Mouse (Mus musculus): ENCODE measurements around the gene Gse1. TPM values are rescaled to one million over a fixed set of nuclear protein-coding genes. Genes with fewer than 3 reads are reported as not detected.

Gse1 gene
- polyA plus RNA-seq, 1 experiment from 2014 or later: 14.3 TPM

DNA sequence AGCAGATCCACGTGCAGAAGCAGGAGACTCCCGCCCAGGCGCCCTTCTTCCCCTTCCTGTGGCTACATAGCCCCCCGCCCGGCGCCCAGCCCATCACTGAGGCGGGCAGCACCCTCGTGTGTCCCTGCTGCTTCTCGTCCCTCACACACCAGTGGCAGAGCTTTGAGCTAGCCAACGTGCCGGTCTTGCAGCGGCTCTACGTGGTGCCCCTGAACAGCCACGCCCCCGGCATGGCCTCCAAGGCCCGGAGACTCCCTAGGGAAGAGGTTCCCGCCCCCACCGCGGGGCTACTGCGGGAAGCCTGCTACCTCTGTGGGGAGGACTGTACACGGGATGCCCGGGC is 1.3 kb downstream of the Gse1 start:
- Histone ChIP-seq H3K36me3 (ENCODE audit: insufficient read depth) (no peaks in the 10 kb centered on the region), H3K9me3 (ENCODE audit: low read depth, low read length) (no peaks in the 10 kb centered on the region), H3K4me2 (peak overlapping the region; percentile 96), H3K4me1 (ENCODE audit: insufficient read depth) (peaks cover 32% of the 10 kb centered on the region), H3K4me3 (ENCODE audit: low read depth, low read length) (peak overlapping the region; percentile 63), H3K9ac (peak overlapping the region; percentile 68), H3K27me3 (ENCODE audit: insufficient read depth, low read length) (peaks cover 27% of the 10 kb centered on the region), H3K27ac (ENCODE audit: low read depth) (no peak overlapping the region)
- WGBS: under 1% methylated on average over 21 of the region's 22 CpGs
- no peak for TF ChIP-seq CTCF (IDR thresholded peaks at IDR 0.05; ENCODE audit: low read depth)
- ATAC-seq (ENCODE audit: insufficient read depth) (peak; percentile 19; the same call in 1 of the 2 replicates), DNase-seq (peak; percentile 72)

- H3K27me3 ChIP-seq (ENCODE audit: insufficient read depth, low read length): peaks cover 27% of the 10 kb centered on the region
- DNase-seq (no peak), ATAC-seq (ENCODE audit: insufficient read depth) (no peak; the same call in 1 of the 2 replicates)
- 7% methylated on average over 22 of the region's 22 CpGs for WGBS
- no peak for TF ChIP-seq CTCF (IDR thresholded peaks at IDR 0.05; ENCODE audit: low read depth)
- H3K4me1 ChIP-seq (ENCODE audit: insufficient read depth): peaks cover 34% of the 10 kb centered on the region
- H3K4me2 ChIP-seq: peak overlapping the region; percentile 96
- peak overlapping the region; percentile 68 for H3K9ac ChIP-seq
- H3K36me3 ChIP-seq (ENCODE audit: insufficient read depth): no peaks in the 10 kb centered on the region
- H3K4me3 ChIP-seq (ENCODE audit: low read depth, low read length): peak overlapping the region; percentile 63
- H3K9me3 ChIP-seq (ENCODE audit: low read depth, low read length): no peaks in the 10 kb centered on the region
- H3K27ac ChIP-seq (ENCODE audit: low read depth): no peak overlapping the region
Measured at GRCm38 (mm10) chr8:120230081-120230480, 1.8 kb downstream of the Gse1 start.

DNA sequence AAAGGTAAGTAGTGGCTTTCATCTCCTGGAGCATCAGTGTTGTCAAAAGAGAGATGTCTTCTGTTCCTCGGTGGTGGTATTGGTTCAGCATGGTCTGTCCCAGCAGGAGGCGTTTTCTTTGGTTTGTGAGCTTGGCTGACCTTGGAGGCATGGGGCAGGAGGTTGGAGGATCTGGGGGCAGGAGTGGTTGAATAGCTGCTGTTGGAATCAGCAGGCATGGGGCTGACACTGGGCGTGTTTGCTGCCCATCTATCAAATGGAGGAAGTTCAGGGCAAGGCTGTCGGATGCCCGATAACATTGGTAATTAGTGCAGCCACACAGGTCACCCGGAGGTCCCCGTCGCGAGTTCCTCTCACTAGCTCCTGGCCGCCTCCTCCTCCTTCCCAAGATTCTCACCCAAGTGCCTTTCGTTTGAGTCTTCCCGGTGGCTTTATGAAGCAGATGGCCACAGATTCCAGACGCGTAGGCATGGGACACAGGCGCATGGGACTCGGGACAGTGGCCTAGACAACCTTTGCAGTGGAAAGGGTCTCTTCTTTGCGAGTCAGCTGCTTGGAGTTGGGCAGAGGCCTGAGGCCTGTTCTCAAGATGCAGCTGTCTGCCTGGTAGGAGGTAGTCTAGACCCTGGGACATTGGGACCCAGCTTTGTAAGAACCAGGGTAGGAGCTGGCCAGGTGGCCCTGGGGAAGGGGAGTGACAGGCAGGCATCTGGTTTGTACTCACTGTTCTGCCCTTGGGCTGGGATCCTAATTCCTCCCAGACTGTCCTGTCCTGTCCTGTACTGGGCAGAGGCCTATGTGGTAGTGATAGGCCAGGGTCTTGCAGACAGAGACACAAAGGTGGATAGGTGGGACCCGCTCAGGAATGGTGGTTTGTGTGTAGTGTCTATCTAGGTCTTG is 2.7 kb downstream of the Gse1 start:
- Histone ChIP-seq H3K36me3 (ENCODE audit: insufficient read depth) (no peaks in the 10 kb centered on the region), H3K4me2 (peak overlapping the region; percentile 96), H3K9ac (peak overlapping the region; percentile 68; the same call in 1 of the 2 replicates), H3K27me3 (ENCODE audit: insufficient read depth, low read length) (peaks cover 27% of the 10 kb centered on the region), H3K27ac (ENCODE audit: low read depth) (no peak overlapping the region), H3K4me1 (ENCODE audit: insufficient read depth) (peaks cover 34% of the 10 kb centered on the region), H3K9me3 (ENCODE audit: low read depth, low read length) (no peaks in the 10 kb centered on the region), H3K4me3 (ENCODE audit: low read depth, low read length) (peak overlapping the region; percentile 63)
- no peak for ATAC-seq (ENCODE audit: insufficient read depth)
- TF ChIP-seq CTCF (IDR thresholded peaks at IDR 0.05; ENCODE audit: low read depth): no peak
- peak; percentile 51 for DNase-seq
- 24% methylated on average over 18 of the region's 18 CpGs for WGBS

GRCm38 (mm10) chr8:120231870-120232269 is 3.6 kb downstream of the Gse1 start:
- Histone ChIP-seq H3K27ac (ENCODE audit: low read depth) (no peak overlapping the region), H3K4me1 (ENCODE audit: insufficient read depth) (peaks cover 29% of the 10 kb centered on the region), H3K9me3 (ENCODE audit: low read depth, low read length) (no peaks in the 10 kb centered on the region), H3K9ac (peak overlapping the region; percentile 9; the same call in 1 of the 2 replicates), H3K4me2 (peak overlapping the region; percentile 96), H3K27me3 (ENCODE audit: insufficient read depth, low read length) (peaks cover 27% of the 10 kb centered on the region), H3K36me3 (ENCODE audit: insufficient read depth) (no peaks in the 10 kb centered on the region), H3K4me3 (ENCODE audit: low read depth, low read length) (peak overlapping the region; percentile 63)
- no peak for TF ChIP-seq CTCF (IDR thresholded peaks at IDR 0.05; ENCODE audit: low read depth)
- ATAC-seq (ENCODE audit: insufficient read depth): no peak
- DNase-seq: peak; percentile 69
- WGBS: 60% methylated on average over 3 of the region's 3 CpGs

DNA sequence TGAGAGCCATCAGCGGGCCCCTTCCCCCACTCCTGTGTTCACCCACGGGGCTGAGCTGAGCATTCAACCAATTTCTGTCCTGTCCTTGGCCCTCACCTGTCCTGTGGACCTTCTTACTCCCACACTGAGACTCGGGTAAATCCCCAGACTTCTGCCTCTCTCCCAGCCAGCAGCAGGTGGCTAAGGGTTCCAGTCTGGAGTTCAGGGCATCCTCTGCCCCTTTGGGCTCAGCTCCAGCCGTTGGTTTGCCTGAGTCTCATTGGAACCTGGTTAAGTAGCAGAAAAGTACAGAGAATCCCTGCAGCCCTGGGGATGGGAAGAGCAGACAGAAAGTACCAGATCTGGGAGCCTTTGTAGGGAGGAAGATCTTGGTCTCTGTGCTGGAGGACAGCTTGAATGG is 4.1 kb downstream of the Gse1 start:
- WGBS: 36% methylated on average over 4 of the region's 4 CpGs

DNA sequence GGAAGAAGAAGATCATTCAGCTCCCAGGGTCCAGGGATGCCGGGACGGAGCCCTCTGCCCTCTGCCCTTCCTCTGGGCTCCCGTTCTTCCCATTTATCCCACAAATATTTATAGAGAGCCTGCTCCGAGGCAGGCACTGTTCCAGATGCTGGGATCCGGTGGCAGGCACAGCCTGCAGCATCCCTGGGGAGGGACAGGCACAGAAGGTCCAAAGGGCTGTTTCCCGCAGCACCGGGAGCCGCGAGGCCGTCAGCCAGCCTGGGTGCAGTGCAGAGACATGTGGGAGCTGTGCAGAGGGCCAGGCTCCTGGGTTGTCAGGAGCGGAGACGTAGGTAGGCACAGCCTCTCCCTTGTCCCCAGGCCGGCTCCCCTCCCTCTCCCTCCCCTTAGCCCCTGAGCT is 4.7 kb downstream of the Gse1 start:
- Histone ChIP-seq H3K36me3 (ENCODE audit: insufficient read depth) (0 out of 2 replicates have a peak, but pooled peaks cover 3% of the 10 kb centered on the region), H3K27ac (ENCODE audit: low read depth) (peak overlapping the region; percentile 8; the same call in 1 of the 2 replicates), H3K4me3 (ENCODE audit: low read depth, low read length) (peak overlapping the region; percentile 63), H3K4me2 (peak overlapping the region; percentile 96), H3K27me3 (ENCODE audit: insufficient read depth, low read length) (peaks cover 27% of the 10 kb centered on the region), H3K9ac (peak overlapping the region; percentile 33), H3K4me1 (ENCODE audit: insufficient read depth) (peaks cover 27% of the 10 kb centered on the region), H3K9me3 (ENCODE audit: low read depth, low read length) (no peaks in the 10 kb centered on the region)
- DNase-seq (no peak), ATAC-seq (ENCODE audit: insufficient read depth) (no peak)
- WGBS: 26% methylated on average over 13 of the region's 13 CpGs
- TF ChIP-seq CTCF (IDR thresholded peaks at IDR 0.05; ENCODE audit: low read depth): no peak

More for the DNA sequence above, 4.1 kb downstream of the Gse1 start:
- TF ChIP-seq CTCF (IDR thresholded peaks at IDR 0.05; ENCODE audit: low read depth): no peak
- peak overlapping the region; percentile 33 for H3K9ac ChIP-seq
- no peak for ATAC-seq (ENCODE audit: insufficient read depth)
- H3K36me3 ChIP-seq (ENCODE audit: insufficient read depth): no peaks in the 10 kb centered on the region
- peak overlapping the region; percentile 96 for H3K4me2 ChIP-seq
- H3K4me3 ChIP-seq (ENCODE audit: low read depth, low read length): peak overlapping the region; percentile 63
- no peaks in the 10 kb centered on the region for H3K9me3 ChIP-seq (ENCODE audit: low read depth, low read length)
- H3K27me3 ChIP-seq (ENCODE audit: insufficient read depth, low read length): peaks cover 27% of the 10 kb centered on the region
- H3K27ac ChIP-seq (ENCODE audit: low read depth): no peak overlapping the region
- no peak for DNase-seq
- peaks cover 27% of the 10 kb centered on the region for H3K4me1 ChIP-seq (ENCODE audit: insufficient read depth)

DNA sequence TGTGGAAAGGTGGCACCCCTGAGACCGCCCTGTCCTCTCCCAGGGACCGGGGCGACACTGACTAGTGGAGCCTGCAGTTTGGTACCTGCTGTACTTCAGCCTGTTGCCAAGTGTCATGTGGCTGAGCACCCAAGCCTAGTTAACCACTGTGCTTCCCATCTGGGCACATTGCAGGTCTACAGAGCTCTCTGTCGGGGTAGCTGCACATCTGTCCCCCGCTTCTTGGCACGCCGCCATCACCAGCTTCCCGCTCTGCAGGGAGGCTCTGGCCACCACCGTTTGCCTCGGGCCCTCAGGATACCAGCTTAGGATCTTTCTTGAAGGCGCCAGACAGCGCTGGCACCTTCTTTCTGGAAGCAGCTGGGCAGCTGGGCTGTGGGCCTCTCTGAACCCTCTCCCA is 6.2 kb downstream of the Gse1 start:
- peak overlapping the region; percentile 31; the same call in 1 of the 2 replicates for H3K4me2 ChIP-seq

More for the DNA sequence above, 6.2 kb downstream of the Gse1 start:
- 53% methylated on average over 12 of the region's 12 CpGs for WGBS
- Histone ChIP-seq H3K4me1 (ENCODE audit: insufficient read depth) (peaks cover 24% of the 10 kb centered on the region), H3K27ac (ENCODE audit: low read depth) (no peak overlapping the region), H3K36me3 (ENCODE audit: insufficient read depth) (0 out of 2 replicates have a peak, but pooled peaks cover 4% of the 10 kb centered on the region), H3K4me3 (ENCODE audit: low read depth, low read length) (0 out of 2 replicates have a peak overlapping the region, but pooled peaks have one; percentile 4), H3K9ac (no peak overlapping the region; the same call in 1 of the 2 replicates), H3K27me3 (ENCODE audit: insufficient read depth, low read length) (peaks cover 20% of the 10 kb centered on the region), H3K9me3 (ENCODE audit: low read depth, low read length) (no peaks in the 10 kb centered on the region)
- ATAC-seq (ENCODE audit: insufficient read depth): no peak
- peak; percentile 70 for DNase-seq
- no peak for TF ChIP-seq CTCF (IDR thresholded peaks at IDR 0.05; ENCODE audit: low read depth)

Data from lung, embryonic 14.5 days (tissue).